Mouse (Mus musculus) induced T-regulatory cell, adult 2 months (primary cell): ENCODE results near the gene Abca14.
"Not testable (repeated sequence)": the region's sequence is repeated elsewhere in the genome, so short reads cannot be mapped to it uniquely, and the experiment has no call there.

Experiments
- DNase-seq: peaks from one replicate; pipeline ENCODE4 v3.0.0-alpha.2; 2012; ENCODE audit warnings: low read depth

The Abca14 gene

DNA sequence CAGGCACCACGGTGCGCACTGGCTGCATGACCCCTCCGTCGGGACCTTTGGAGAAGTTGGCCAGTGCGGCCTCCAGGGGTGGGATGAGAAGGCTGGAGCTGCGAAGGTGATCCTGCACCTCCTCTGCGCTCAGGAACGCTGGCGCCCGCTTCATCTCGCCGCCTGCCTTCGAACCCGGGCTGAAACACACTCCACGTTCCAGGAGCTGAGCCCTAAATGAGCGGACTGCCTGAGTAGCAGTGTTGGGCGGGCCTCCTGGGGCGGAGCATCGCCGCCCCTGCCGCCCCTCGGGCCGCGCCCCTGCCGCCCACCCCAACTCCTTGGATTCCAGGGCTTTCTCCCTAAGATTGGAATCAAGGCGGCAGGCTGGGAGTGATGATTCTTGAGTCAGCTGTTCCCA, 2.0 kb upstream of the Abca14 start, which contains the start of gene Crym:
Crym (minus strand) TSS at position 341 of the 400 bp plus-strand sequence.
- DNase-seq, result no peak

DNA sequence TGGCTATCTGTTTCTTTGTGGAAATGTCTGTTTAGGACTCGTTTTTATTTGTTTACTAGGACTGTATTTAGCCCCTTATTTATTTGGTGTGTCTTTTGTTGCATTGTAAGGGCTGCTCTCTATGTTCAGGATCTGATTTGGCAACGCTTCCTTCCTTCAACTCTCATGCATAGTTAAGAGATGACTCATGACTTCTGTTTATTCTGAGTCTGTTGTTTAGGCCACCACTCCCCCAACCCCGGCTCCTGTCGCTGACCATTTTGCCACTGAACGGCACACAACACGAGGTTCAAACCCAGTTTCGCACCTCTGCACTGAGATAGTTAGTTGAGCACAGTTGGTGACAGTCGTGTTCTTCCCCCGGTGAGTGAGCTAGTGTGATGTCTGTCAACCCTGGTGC, 2.2 kb downstream of the Abca14 start:
- DNase-seq, result no peak

DNA sequence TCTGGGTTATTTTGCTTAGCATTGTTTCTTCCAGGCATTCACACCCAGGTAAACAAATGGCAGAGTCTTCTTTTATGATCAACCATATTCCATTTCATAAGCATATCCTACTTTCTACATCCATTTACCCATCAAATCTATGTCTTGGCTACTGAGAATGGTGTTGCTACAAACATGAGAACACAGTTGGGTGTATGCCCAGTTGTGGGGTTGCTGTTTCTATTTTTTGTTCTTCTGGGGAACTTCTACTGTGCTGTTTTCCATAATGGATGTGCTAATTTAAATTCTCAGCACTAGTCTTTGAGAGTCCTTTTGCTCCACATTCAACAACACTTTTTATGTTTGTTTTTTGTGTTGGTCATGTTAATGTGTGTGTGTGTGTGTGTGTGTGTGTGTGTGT, 24.8 kb downstream of the Abca14 start:
- no peak for DNase-seq

DNA sequence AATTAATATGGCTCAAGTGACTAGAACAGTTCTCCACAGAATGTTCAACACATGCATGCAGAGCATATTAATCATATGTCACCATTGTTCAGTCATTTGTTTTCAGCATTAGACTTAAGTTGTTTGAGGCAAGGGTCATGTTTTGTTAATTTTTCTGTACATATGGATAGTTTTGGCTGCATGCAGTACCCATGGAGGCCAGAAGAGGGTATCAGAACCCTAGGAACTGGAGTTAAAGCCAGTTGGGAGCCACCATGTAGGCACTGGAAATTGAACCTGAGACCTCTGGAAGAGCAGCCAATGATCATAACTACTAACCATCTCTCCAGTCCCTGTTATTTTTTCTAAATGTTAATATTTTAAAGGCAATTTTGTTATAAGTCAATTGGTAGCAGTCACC, 37.3 kb downstream of the Abca14 start:
- peak; percentile 6 for DNase-seq

DNA sequence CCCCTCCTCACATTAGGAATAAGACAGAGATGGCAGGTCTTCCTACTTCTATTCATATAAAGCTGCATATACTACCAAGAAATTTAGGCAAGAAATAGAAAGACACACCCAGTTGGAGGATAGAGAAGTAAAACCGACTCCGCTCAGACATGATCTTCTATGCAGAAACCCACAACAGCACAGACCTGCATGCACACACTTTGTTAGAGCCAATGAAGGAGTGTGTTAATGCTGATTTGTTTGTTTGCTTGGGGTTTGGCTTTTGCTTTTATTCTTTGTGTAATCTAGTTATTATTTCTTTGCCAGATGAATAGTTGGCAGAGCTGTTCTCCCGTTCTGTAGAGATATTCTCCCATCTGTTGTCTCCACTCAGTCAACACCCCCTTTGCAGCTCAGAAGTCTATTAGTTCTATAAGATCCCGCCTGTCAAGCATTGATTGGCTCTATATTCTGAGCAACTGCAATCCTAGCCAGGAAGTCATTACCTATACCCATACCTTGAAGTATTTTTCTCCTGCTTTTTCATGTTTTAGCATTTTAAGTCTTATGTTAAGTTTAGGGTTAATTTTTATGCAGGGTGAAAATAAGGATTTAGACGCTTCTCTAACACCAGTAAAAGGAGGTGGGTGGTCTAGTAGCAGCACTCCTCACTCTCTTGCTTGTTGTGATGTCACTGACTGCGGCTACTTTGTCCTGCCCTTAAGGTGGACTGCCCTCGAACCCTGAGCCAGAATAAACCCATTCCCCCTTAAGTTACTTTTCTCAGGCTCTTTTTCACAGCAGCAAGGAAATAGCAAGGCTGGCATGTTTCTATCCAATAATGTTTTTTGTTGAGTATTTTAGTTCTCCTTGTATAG, 67.6 kb downstream of the Abca14 start:
- DNase-seq, result no peak

DNA sequence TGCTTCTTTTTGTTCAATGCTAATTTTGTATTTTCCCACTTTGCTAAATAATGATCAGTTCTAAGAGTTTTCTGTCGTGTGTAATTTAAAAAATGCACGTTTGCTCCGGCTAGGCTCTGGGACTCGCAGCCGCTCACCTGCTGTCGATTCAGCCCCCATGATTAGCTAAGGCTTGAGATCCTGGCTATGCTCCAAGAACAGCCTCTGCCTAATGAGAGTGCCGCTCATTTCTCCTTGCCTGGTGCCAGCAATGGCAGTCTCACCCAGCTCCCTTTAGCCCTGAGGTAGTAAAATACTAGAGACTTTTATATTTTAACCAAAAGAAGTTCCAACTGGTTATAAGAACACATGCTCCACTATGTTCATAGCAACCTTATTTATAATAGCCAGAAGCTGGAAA, 68.3 kb downstream of the Abca14 start:
- no peak for DNase-seq

DNA sequence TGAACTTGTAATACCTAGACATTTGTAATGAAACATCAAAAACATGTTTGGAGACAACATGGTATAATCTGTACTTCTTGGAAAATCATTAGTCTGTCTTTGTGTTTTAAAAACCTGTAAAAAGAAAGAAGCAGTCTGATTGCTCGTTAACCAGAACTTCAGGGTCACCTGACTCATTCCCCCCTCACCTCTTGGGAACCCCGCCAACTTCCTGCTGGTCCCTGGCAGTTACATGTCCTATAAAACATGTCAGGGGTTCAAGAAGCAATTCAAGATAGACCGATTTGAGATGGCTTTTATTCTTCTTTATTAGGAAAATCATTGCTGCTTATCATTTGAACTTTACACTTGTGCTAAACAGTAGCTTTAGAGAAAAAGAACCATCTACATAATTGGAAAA, 81.5 kb downstream of the Abca14 start:
- no peak for DNase-seq

DNA sequence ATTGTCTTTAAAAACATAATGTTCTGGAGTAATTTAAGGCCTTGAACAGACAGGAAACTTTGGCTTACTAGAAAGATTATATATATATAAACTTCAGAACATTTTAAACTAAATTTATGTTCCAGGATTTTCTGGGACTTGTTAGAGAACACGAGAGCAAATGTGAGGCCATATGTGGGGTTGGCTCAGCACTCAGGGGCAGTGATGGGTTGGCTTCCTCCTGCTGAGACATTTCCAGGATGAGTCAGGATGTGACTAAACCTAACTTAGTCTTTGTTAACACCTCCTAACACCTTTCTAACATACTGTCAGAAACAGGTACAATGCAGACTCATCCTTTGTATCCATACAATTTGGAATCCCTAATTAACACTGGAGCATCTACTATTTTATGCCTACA, 112.3 kb downstream of the Abca14 start:
- no peak for DNase-seq

DNA sequence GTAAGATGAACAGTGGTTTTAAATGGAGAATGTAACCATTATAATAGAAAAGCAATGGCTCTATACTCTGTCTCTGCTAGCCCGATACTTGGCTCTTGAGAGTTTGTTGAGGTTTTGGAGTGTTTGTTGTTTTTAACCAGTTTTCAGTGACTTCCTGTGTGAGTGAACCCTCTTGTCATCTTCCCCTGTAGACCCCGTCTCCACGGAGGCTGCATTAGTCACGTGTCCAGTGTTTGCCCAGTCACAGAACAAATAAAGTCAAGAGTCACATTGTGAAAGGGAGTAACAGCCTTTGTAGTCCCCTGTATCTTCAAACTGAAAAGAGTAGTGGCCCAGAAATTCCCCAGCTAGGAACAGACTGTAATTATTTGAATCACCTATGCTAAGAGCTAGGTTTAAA, 119.2 kb downstream of the Abca14 start:
- no peak for DNase-seq

DNA sequence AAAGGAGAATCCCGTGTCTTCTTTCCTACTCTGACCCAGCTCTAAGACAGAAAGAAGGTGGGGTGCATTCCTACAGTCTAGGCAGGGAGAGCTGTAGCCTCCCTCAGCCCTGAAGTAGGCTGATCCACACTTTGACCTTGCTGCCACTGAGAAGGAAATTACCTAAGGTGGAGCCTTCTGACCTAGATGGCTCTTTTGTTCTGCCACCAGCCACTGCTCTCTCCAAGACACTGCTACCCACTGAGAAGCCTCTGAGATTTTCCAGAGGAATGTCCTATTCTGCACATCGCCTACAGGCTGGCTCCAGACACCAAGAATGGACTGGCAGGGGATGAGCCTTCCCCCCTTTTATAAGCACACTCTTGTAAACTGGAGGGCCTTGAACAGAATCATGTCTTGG, 122.2 kb downstream of the Abca14 start:
- DNase-seq, result not testable (repeated sequence)

DNA sequence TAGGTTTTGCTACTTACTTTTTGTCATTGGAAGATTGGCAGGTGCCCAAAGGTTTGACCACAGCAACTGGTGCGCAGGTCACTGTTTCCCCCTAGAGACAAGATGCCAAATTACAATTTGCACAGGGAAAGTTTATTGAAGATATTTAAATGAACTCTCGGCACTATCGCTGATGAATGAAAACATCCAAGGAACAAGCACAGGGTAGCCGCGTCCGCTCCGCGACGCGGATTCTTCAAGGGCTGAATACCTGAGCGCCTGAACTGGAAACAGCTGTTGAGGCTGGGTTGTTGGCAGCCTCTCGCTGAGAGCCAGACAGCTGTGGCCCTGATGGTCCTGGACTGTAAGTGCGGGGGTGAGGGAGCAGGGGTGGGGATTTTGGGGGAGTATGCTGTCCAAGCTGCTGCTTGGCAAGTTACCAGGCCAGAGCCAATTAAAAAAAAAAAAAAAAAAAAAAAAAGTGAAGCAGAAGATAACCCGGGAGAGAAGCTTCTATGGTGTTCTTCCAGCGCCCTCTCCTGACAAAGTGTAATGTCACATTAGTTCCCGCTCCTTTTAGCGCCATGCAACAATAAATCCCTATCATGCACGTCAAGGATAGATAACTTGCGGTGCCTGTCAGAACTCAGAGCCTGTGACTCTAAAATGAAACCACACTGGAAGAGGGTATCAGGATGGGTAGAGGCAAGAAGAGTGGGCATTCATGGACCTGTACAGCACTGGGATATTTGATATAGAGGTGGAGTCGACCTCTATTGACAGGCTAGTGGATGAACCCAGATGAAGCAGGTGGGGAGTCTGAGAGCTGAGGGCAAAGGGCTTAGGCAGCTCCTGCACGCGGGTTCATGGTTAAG, 123.7 kb downstream of the Abca14 start:
- DNase-seq, result no peak

DNA sequence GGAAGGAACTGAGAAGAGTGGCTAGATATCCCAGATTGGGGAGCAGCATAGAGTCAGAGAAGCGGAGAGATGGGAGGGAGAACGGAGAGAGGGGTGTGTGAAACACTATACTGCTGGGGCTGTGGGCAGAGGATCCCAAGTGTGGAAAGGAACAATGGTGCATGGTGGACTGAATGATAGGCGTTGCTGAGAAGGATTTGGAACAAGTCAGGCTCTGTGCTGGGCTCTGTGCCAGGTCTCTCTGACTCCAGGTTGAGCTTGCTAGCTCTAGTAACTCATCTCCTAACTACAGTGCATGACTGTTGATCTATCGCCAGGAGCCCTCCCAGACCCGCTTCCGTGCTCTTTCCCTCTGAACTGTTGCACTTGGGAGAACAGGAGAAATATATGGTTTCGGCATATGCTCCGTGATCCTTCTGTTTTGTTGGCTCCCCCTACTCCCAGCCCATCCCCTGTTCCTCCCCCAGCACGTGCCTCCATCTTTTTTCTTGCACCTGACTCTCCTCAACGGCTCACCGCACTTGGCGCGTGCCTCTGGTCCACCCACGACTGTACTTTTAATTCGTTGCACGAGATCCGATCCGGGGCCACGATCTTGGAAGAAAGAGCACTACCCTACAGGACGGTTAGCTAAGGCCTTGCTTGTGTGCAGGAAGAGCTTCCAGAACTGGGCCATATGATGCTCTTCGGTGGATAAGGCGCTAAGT, 124.5 kb downstream of the Abca14 start, which contains the start of gene Abca15:
Abca15 (plus strand) TSS at position 584 of the 707 bp plus-strand sequence.
- DNase-seq, result no peak

DNA sequence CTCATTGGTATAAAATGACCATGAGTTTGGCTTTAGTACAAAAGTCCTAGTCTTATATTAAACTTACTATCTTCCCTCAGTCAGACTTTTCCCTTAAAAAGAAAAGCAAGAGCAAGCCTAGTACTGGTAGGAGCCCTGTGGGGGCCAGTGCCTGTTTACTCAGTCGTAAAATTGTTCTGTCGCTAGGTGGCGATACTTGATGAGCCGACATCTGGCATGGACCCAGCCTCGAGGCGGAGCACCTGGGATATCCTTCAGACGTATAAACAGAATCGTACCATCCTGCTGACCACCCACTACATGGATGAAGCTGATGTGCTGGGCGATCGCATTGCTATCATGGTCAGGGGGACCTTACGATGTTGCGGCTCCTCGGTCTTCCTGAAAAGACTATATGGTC, 157.4 kb downstream of the Abca14 start:
- DNase-seq, result no peak
